Mouse (Mus musculus): ENCODE data around the gene 1700012A03Rik.

Gene 1700012A03Rik

DNA sequence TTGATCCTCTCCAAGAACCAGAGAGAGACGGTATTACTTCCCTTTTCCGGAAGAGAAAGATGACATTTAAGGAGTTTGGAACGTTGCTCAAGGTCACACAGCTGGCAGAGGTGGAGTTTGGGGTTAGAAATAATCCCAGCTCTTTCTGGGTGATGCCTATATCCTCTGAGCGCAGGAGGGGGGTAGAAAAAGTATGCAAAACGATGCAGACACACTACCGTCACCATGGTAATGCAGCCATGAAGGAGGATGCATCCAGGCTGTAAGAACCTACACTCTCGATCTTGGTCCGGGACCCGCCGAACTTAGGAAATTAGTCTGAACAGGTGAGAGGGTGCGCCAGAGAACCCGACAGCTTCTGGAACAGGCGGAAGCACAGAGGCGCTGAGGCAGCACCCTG lies 43.3 kb downstream of the 1700012A03Rik start:
- no peak for DNase-seq (ENCODE audit: low spot score in 2 of 2)

DNA sequence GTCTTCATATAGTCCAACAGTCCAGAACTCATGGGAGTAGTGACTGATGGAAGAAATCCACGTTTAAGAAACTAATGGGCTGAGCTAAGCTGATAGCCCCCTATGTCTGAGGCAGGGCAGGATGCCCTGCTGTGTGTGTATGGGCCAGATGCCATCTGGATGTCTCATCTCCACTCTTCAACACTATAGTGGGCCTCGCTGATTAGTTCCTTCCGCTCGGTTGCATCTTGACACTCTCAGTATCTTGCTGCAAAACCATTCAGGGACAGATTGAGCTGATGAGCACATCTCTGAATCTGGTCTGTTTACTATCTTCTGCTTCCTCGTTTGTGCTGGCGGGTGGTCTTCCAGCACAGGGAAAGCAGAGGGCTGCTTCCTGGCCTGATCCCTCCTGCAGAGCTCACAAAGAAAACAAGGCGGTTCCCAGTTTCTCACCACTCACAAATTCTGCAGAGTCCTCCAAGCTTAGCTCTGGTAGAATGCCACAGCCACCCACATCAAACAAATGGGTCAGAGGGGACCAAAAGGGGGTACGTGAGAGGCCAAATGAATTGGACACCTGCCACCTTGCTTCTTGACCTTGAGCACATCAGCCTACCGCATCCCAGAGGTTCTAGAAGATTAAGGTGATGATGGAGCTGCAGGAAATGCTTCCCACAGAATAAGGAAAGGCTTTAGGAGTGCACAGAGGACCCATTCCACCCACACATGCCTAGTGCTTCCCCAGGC lies 55.7 kb downstream of the 1700012A03Rik start:
- DNase-seq (ENCODE audit: low spot score in 2 of 2): no peak
